Comparison of ENCODE assay signal across 10 mouse cellular contexts in genomic region chr5:36075172-36076074, GRCm38 (mm10).
DNase-seq lines count a peak whose midpoint lies in the region; ATAC-seq and TF ChIP-seq lines count a peak whose summit lies in the region.
"Had no signal": no experiment of that assay in that cellular context is flagged by ENCODE, and none has a peak within 500 bp of the region (broad histone marks: within the 10 kb centered on the region; RNA-seq: fewer than 3 reads in every experiment).

No protein-coding gene starts in this region.

- H3K9ac ChIP-seq in heart, embryonic 11.5 days (ENCODE audit: low read depth, low read length) = no peak overlapping the region
- H3K9ac ChIP-seq in lung, postnatal 0 days (replicated peaks; ENCODE audit: low read depth) = no peak overlapping the region
- no peak overlapping the region for H3K9ac ChIP-seq in midbrain, embryonic 13.5 days (replicated peaks)
- H3K9ac ChIP-seq: neural tube, embryonic 12.5 days had no signal

- peak; percentile 97 for DNase-seq in heart, adult 11 months
- peak; percentile 11 for DNase-seq in fat pad, adult 2 months (ENCODE audit: extremely low read depth, low read depth, low spot score)
- DNase-seq in heart, postnatal 25 days (ENCODE audit: low spot score) = peak; percentile 41
- peak; percentile 90 for DNase-seq in lung, postnatal 0 days (ENCODE audit: low spot score)
- DNase-seq in adrenal gland, adult 8-10 months = no peak

- TF ChIP-seq EP300 in lung, postnatal 0 days (IDR thresholded peaks at IDR 0.05) = peak; percentile 98

- peaks cover 7% of the 10 kb centered on the region for H3K4me1 ChIP-seq in heart, embryonic 11.5 days (ENCODE audit: control insufficient read depth, insufficient read depth, low read length)
- no peaks in the 10 kb centered on the region for H3K4me1 ChIP-seq in lung, postnatal 0 days (ENCODE audit: insufficient read depth, low read depth, low read length)
- H3K4me1 ChIP-seq in midbrain, embryonic 13.5 days (replicated peaks) = peaks cover 1% of the 10 kb centered on the region; the same call in 1 of the 2 replicates
- H3K4me1 ChIP-seq: neural tube, embryonic 12.5 days had no signal

- no peaks in the 10 kb centered on the region for H3K27me3 ChIP-seq in heart, embryonic 11.5 days (ENCODE audit: control insufficient read depth, insufficient read depth, low read length)
- no peaks in the 10 kb centered on the region for H3K27me3 ChIP-seq in lung, postnatal 0 days (replicated peaks; ENCODE audit: insufficient read depth, low read length)
- H3K27me3 ChIP-seq in midbrain, embryonic 13.5 days = no peaks in the 10 kb centered on the region

- TF ChIP-seq CTCF in lung, postnatal 0 days (IDR thresholded peaks at IDR 0.05) = no peak

- H3K4me2 ChIP-seq in heart, embryonic 11.5 days = no peak overlapping the region
- no peak overlapping the region for H3K4me2 ChIP-seq in lung, postnatal 0 days (replicated peaks; ENCODE audit: low read depth, low read length)
- H3K4me2 ChIP-seq in midbrain, embryonic 13.5 days (replicated peaks) = no peak overlapping the region
- H3K4me2 ChIP-seq: neural tube, embryonic 12.5 days had no signal

- WGBS in heart, embryonic 11.5 days (ENCODE audit: insufficient replicate concordance) = 87% methylated on average over 5 of the region's 5 CpGs
- 75% methylated on average over 5 of the region's 5 CpGs for WGBS in lung, postnatal 0 days
- 89% methylated on average over 5 of the region's 5 CpGs for WGBS in midbrain, embryonic 13.5 days

- no peak overlapping the region for H3K4me3 ChIP-seq in heart, embryonic 11.5 days (ENCODE audit: low read depth, low read length)
- H3K4me3 ChIP-seq in lung, postnatal 0 days (ENCODE audit: low read depth, low read length) = no peak overlapping the region
- no peak overlapping the region for H3K4me3 ChIP-seq in midbrain, embryonic 13.5 days (replicated peaks)
- H3K4me3 ChIP-seq: left cerebral cortex, adult 2 months; neural tube, embryonic 12.5 days had no signal

- H3K9me3 ChIP-seq in heart, embryonic 11.5 days (replicated peaks; ENCODE audit: control insufficient read depth, low read length) = no peaks in the 10 kb centered on the region
- H3K9me3 ChIP-seq in lung, postnatal 0 days (ENCODE audit: low read length) = no peaks in the 10 kb centered on the region
- H3K9me3 ChIP-seq in midbrain, embryonic 13.5 days = no peaks in the 10 kb centered on the region
- H3K9me3 ChIP-seq: neural tube, embryonic 12.5 days had no signal

- intact Hi-C loops in heart, postnatal 25 days (cut with DNase I) = no loop called here

- no peak overlapping the region for H3K27ac ChIP-seq in heart, embryonic 11.5 days (ENCODE audit: low read depth, low read length)
- peak overlapping the region; percentile 82 for H3K27ac ChIP-seq in lung, postnatal 0 days (ENCODE audit: low read length)
- no peak overlapping the region for H3K27ac ChIP-seq in midbrain, embryonic 13.5 days
- H3K27ac ChIP-seq: left cerebral cortex, adult 2 months; neural tube, embryonic 12.5 days had no signal

- no peak for ATAC-seq in heart, embryonic 11.5 days (replicated peaks; ENCODE audit: insufficient number of reproducible peaks, low FRiP score, low TSS enrichment)
- ATAC-seq in lung, postnatal 0 days = peak; percentile 98
- no peak for ATAC-seq in monocyte, adult 5-6 weeks (replicated peaks; ENCODE audit: insufficient number of reproducible peaks, low FRiP score, low TSS enrichment, poor library complexity, severe bottlenecking)
- no peak for ATAC-seq in midbrain, embryonic 13.5 days

- H3K36me3 ChIP-seq in heart, embryonic 11.5 days (ENCODE audit: control insufficient read depth, insufficient read depth, low read length) = no peaks in the 10 kb centered on the region
- H3K36me3 ChIP-seq in lung, postnatal 0 days (ENCODE audit: insufficient read depth, low read length) = no peaks in the 10 kb centered on the region
- H3K36me3 ChIP-seq in midbrain, embryonic 13.5 days = no peaks in the 10 kb centered on the region
- H3K36me3 ChIP-seq: neural tube, embryonic 12.5 days had no signal
